Mouse (Mus musculus) liver, adult 2 months (tissue): ENCODE data around the gene Gm10721.
"Not testable (repeated sequence)": the region's sequence is repeated elsewhere in the genome, so short reads cannot be mapped to it uniquely, and the experiment has no call there.

Experiments used
- CTCF ChIP-seq: fragments of 200-500 bp; IDR thresholded peaks from 2 replicates; pipeline ENCODE4 v1.5.1; 2011; ENCODE audit warnings: low read depth, low read length, control low read depth
- POLR2A ChIP-seq: fragments of 200-500 bp; IDR thresholded peaks from 2 replicates; pipeline ENCODE4 v1.6.1; 2011; ENCODE audit warnings: low read length, control low read depth; ENCODE audit not compliant: insufficient read depth; ENCODE audit errors: extremely low read depth

DNA sequence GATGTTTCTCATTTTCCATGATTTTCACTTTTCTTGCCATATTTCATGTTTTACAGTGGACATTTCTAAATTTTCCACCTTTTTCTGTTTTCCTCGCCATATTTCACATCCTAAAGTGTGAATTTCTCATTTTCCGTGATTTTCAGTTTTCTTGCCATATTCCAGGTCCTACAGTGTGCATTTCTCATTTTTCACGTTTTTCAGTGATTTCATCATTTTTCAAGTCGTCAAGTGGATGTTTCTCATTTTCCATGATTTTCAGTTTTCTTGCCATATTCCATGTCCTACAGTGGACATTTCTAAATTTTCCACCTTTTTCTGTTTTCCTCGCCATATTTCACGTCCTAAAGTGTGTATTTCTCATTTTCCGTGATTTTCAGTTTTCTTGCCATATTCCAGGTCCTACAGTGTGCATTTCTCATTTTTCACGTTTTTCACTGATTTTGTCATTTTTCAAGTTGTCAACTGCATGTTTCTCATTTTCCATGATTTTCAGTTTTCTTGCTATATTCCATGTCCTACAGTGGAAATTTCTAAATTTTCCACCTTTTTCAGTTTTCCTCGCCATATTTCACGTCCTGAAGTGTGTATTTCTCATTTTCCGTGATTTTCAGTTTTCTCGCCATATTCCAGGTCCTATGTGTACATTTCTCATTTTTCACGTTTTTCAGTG, 10.5 kb downstream of the Gm10721 start, which contains the start of gene Gm10718:
- TF ChIP-seq CTCF, POLR2A: not testable (repeated sequence)
